Mouse (Mus musculus) skeletal muscle tissue, adult 2 months (tissue): ENCODE results near the gene Zscan4-ps3.
"Not testable (repeated sequence)": the region's sequence is repeated elsewhere in the genome, so short reads cannot be mapped to it uniquely, and the experiment has no call there.

Experiments
- DNase-seq: peaks from one replicate; pipeline ENCODE4 v3.0.0-alpha.2; 2012; ENCODE audit warnings: low read depth, low spot score

Gene Zscan4-ps3

GRCm38 (mm10) chr7:11609008-11609407 lies at the start of gene Zscan4-ps3:
Zscan4-ps3 (plus strand) TSS chr7:11609308.
- not testable (repeated sequence) for DNase-seq

GRCm38 (mm10) chr7:11617082-11617481 lies 8.0 kb downstream of the Zscan4-ps3 start:
- DNase-seq, result not testable (repeated sequence)
